Mouse (Mus musculus): Measurements from ENCODE around the gene Med12.

Gene Med12

GRCm38 (mm10) chrX:101273875-101274738 is at the start of gene Med12:
Gene Med12 (plus strand): TSS chrX:101274030.
- in situ Hi-C loops (cut with MboI, MseI) = no loop called here

- in situ Hi-C loops (cut with MboI, MseI) = no loop called here
Measured at GRCm38 (mm10) chrX:101245011-101245410, 28.8 kb upstream of the Med12 start.

- in situ Hi-C loops (cut with MboI, MseI) = loop anchor here (10.0 kb wide), 1 partner anchor 501 kb away; no protein-coding TSS in a partner anchor
Measured at GRCm38 (mm10) chrX:101253952-101254729, 19.7 kb upstream of the Med12 start, which contains the start of gene Foxo4. Gene Foxo4 (plus strand): TSS chrX:101254528.

- in situ Hi-C loops (cut with MboI, MseI) = loop anchor here (10.0 kb wide), 1 partner anchor 500 kb away; no protein-coding TSS in a partner anchor
Measured at GRCm38 (mm10) chrX:101254740-101255139, 19.1 kb upstream of the Med12 start.

GRCm38 (mm10) chrX:101256603-101257002 is 17.2 kb upstream of the Med12 start:
- in situ Hi-C loops (cut with MboI, MseI) = loop anchor here (10.0 kb wide), 1 partner anchor 498 kb away; no protein-coding TSS in a partner anchor

GRCm38 (mm10) chrX:101260441-101261325 is 13.1 kb upstream of the Med12 start:
- in situ Hi-C loops (cut with MboI, MseI) = no loop called here

- in situ Hi-C loops (cut with MboI, MseI) = no loop called here
Measured at GRCm38 (mm10) chrX:101263892-101264291, 9.9 kb upstream of the Med12 start, which contains the start of gene Gm614. Gene Gm614 (minus strand): TSS chrX:101263992.

GRCm38 (mm10) chrX:101266631-101267030 is 7.2 kb upstream of the Med12 start:
- in situ Hi-C loops (cut with MboI, MseI) = no loop called here

- in situ Hi-C loops (cut with MboI, MseI) = no loop called here
Measured at GRCm38 (mm10) chrX:101268025-101268754, 5.6 kb upstream of the Med12 start, which contains the start of gene Il2rg. Gene Il2rg (minus strand): TSS chrX:101268255.

- in situ Hi-C loops (cut with MboI, MseI) = no loop called here
Measured at GRCm38 (mm10) chrX:101268755-101269124, 5.1 kb upstream of the Med12 start, which contains the start of gene Gm20489. Gene Gm20489 (minus strand): TSS chrX:101269023.

- in situ Hi-C loops (cut with MboI, MseI) = no loop called here
Measured at GRCm38 (mm10) chrX:101273410-101273809, 420 bp upstream of the Med12 start.

GRCm38 (mm10) chrX:101282813-101283212 is 9.0 kb downstream of the Med12 start:
- in situ Hi-C loops (cut with MboI, MseI) = no loop called here

GRCm38 (mm10) chrX:101285534-101285933 is 11.7 kb downstream of the Med12 start:
- in situ Hi-C loops (cut with MboI, MseI) = no loop called here

- in situ Hi-C loops (cut with MboI, MseI) = no loop called here
Measured at GRCm38 (mm10) chrX:101285953-101286670, 12.3 kb downstream of the Med12 start.

GRCm38 (mm10) chrX:101287543-101287942 is 13.7 kb downstream of the Med12 start:
- in situ Hi-C loops (cut with MboI, MseI) = no loop called here

GRCm38 (mm10) chrX:101288432-101288831 is 14.6 kb downstream of the Med12 start:
- in situ Hi-C loops (cut with MboI, MseI) = no loop called here

GRCm38 (mm10) chrX:101289037-101289436 is 15.2 kb downstream of the Med12 start:
- in situ Hi-C loops (cut with MboI, MseI) = no loop called here

GRCm38 (mm10) chrX:101290111-101290510 is 16.3 kb downstream of the Med12 start:
- in situ Hi-C loops (cut with MboI, MseI) = no loop called here

- in situ Hi-C loops (cut with MboI, MseI) = no loop called here
Measured at GRCm38 (mm10) chrX:101299055-101299454, 25.2 kb downstream of the Med12 start, which contains the start of gene Nlgn3. Gene Nlgn3 (plus strand): TSS chrX:101299168.
